Mouse (Mus musculus): ENCODE data around the gene Osbpl8. TPM values are rescaled to one million over a fixed set of nuclear protein-coding genes. Genes with fewer than 3 reads are reported as not detected.
"Not testable (repeated sequence)": the region's sequence is repeated elsewhere in the genome, so short reads cannot be mapped to it uniquely, and the experiment has no call there.

The Osbpl8 gene
- polyA plus RNA-seq, 1 experiment from 2014 or later: 10.5 TPM

DNA sequence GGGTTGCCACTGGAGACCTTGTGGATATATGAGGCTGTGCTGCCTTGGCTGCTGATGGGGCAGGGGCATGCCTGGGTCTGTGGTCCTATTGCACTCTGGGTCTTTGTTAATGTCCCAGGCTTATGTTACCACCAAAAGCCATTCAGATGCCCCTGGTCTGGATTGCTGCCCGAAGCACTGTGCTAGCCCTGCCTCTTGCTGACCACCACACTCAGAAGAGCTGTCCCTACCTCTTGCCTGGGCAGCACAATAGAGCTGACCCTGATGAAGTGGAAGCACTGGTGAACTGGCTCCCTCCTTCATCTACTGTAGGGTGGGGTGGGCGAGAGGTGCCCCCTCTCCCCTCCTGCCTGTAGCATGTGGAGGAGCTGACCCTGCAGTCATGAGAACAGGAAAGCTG lies 31.6 kb downstream of the Osbpl8 start:
- Histone ChIP-seq H3K4me1 (0 out of 2 replicates have a peak, but pooled peaks cover 2% of the 10 kb centered on the region), H3K4me2 (no peak overlapping the region), H3K9ac (no peak overlapping the region), H3K36me3 (no peaks in the 10 kb centered on the region), H3K27ac (no peak overlapping the region), H3K4me3 (no peak overlapping the region), H3K27me3 (no peaks in the 10 kb centered on the region), H3K9me3 (no peaks in the 10 kb centered on the region)
- ATAC-seq (ENCODE audit: borderline replicate concordance, extremely low read depth, low FRiP score, low TSS enrichment): no peak
- WGBS: 84% methylated on average over 2 of the region's 2 CpGs

DNA sequence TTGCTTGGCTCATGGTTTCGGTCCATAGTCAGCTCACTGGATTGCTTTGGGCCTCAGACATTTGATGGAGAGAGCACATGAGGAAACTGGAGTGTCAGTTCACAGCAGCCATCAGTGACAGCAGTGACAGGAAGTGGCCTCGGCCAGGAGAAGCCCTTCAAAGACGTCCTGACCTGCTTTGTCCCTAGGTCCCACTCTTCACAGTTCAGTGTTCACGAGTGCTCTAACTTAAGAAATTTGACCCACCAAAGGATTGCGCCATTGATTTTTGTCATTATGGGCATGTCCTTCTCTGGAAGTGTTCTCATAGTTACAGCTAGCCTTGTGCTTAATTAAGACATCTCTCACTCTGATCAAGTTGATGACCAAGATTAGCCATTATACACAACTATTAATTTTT lies 34.2 kb downstream of the Osbpl8 start:
- H3K9ac ChIP-seq; H3K27me3 ChIP-seq; H3K4me2 ChIP-seq; H3K36me3 ChIP-seq; ATAC-seq (ENCODE audit: borderline replicate concordance, extremely low read depth, low FRiP score, low TSS enrichment); H3K4me3 ChIP-seq; H3K27ac ChIP-seq; H3K9me3 ChIP-seq; H3K4me1 ChIP-seq: not testable (repeated sequence)
- WGBS: 60% methylated on average over 3 of the region's 5 CpGs

- H3K9me3 ChIP-seq: no peaks in the 10 kb centered on the region
- H3K4me3 ChIP-seq: no peak overlapping the region
- no peak overlapping the region for H3K4me2 ChIP-seq
- WGBS: 76% methylated on average over 7 of the region's 7 CpGs
- H3K27me3 ChIP-seq: no peaks in the 10 kb centered on the region
- 0 out of 2 replicates have a peak, but pooled peaks cover 2% of the 10 kb centered on the region for H3K4me1 ChIP-seq
- H3K27ac ChIP-seq: no peak overlapping the region
- no peak overlapping the region for H3K9ac ChIP-seq
- ATAC-seq (ENCODE audit: borderline replicate concordance, extremely low read depth, low FRiP score, low TSS enrichment): no peak
- no peaks in the 10 kb centered on the region; the same call in 1 of the 2 replicates for H3K36me3 ChIP-seq
Observed at GRCm38 (mm10) chr10:111201120-111201519, 36.6 kb downstream of the Osbpl8 start.

DNA sequence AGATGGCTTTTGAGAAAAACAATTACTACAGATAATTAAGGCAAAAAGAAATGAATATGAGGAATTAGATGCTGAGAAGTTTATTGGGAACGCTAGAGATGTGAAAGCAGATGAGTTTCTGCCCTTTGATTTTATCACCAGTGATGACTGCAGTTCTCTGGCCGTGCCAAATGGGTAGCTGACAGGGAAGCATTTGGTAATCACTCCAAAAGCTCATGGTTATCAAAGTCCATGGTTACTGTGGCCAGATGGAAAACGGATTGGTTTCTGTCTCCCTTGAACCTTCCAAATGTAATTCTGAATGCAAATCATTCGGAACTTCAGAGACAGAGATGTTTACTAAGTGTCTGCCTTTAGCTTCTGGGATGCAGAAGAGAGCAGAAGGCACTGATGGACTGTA lies 37.1 kb downstream of the Osbpl8 start:
- H3K27ac ChIP-seq: no peak overlapping the region
- no peaks in the 10 kb centered on the region; the same call in 1 of the 2 replicates for H3K36me3 ChIP-seq
- H3K27me3 ChIP-seq: no peaks in the 10 kb centered on the region
- 64% methylated on average over 4 of the region's 4 CpGs for WGBS
- 0 out of 2 replicates have a peak, but pooled peaks cover 2% of the 10 kb centered on the region for H3K4me1 ChIP-seq
- H3K9me3 ChIP-seq: no peaks in the 10 kb centered on the region
- no peak for ATAC-seq (ENCODE audit: borderline replicate concordance, extremely low read depth, low FRiP score, low TSS enrichment)
- no peak overlapping the region for H3K9ac ChIP-seq
- H3K4me2 ChIP-seq: no peak overlapping the region
- no peak overlapping the region for H3K4me3 ChIP-seq

DNA sequence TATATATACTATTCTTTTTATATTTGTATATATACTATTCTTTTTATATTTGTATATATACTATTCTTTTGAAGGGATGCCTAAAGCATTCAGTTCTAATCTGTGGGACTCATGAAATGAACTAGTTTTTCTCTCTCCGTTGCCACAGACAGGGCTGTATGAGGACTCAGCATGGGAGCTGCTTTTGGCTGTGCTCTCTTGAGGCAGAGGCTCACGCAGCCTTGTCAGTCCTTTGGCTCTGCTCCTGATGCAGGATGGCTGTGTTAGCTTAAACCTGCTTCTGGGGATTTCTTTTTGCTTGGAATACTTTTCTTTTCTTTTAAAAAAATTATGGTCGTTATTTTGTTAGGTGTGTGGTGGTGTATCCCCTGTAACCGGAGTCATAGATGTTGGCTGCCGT lies 39.5 kb downstream of the Osbpl8 start:
- Histone ChIP-seq H3K36me3 (no peaks in the 10 kb centered on the region; the same call in 1 of the 2 replicates), H3K27ac (no peak overlapping the region), H3K9me3 (no peaks in the 10 kb centered on the region), H3K27me3 (no peaks in the 10 kb centered on the region), H3K4me1 (0 out of 2 replicates have a peak, but pooled peaks cover 2% of the 10 kb centered on the region), H3K4me3 (no peak overlapping the region), H3K9ac (no peak overlapping the region), H3K4me2 (no peak overlapping the region)
- no peak for ATAC-seq (ENCODE audit: borderline replicate concordance, extremely low read depth, low FRiP score, low TSS enrichment)
- WGBS: 80% methylated on average over 5 of the region's 5 CpGs

GRCm38 (mm10) chr10:111205421-111205820 lies 40.9 kb downstream of the Osbpl8 start:
- Histone ChIP-seq H3K27ac (no peak overlapping the region), H3K4me1 (0 out of 2 replicates have a peak, but pooled peaks cover 2% of the 10 kb centered on the region), H3K4me2 (no peak overlapping the region), H3K4me3 (no peak overlapping the region), H3K9ac (no peak overlapping the region), H3K27me3 (no peaks in the 10 kb centered on the region), H3K36me3 (no peaks in the 10 kb centered on the region; the same call in 1 of the 2 replicates), H3K9me3 (no peaks in the 10 kb centered on the region)
- 94% methylated on average over 2 of the region's 2 CpGs for WGBS
- ATAC-seq (ENCODE audit: borderline replicate concordance, extremely low read depth, low FRiP score, low TSS enrichment): no peak

GRCm38 (mm10) chr10:111207386-111207785 lies 42.8 kb downstream of the Osbpl8 start:
- H3K4me1 ChIP-seq: no peaks in the 10 kb centered on the region
- no peaks in the 10 kb centered on the region; the same call in 1 of the 2 replicates for H3K36me3 ChIP-seq
- no peak overlapping the region for H3K27ac ChIP-seq
- H3K9me3 ChIP-seq: no peaks in the 10 kb centered on the region
- no peak for ATAC-seq (ENCODE audit: borderline replicate concordance, extremely low read depth, low FRiP score, low TSS enrichment)
- no peak overlapping the region for H3K4me3 ChIP-seq
- WGBS: 73% methylated on average over 9 of the region's 9 CpGs
- no peaks in the 10 kb centered on the region for H3K27me3 ChIP-seq
- H3K9ac ChIP-seq: no peak overlapping the region
- no peak overlapping the region for H3K4me2 ChIP-seq

GRCm38 (mm10) chr10:111214084-111214483 lies 49.5 kb downstream of the Osbpl8 start:
- H3K9me3 ChIP-seq: no peaks in the 10 kb centered on the region
- no peak overlapping the region for H3K9ac ChIP-seq
- H3K27me3 ChIP-seq: no peaks in the 10 kb centered on the region
- H3K36me3 ChIP-seq: no peaks in the 10 kb centered on the region
- H3K4me1 ChIP-seq: 0 out of 2 replicates have a peak, but pooled peaks cover 3% of the 10 kb centered on the region
- 68% methylated on average over 3 of the region's 3 CpGs for WGBS
- H3K4me2 ChIP-seq: no peak overlapping the region
- no peak overlapping the region for H3K27ac ChIP-seq
- H3K4me3 ChIP-seq: no peak overlapping the region
- ATAC-seq (ENCODE audit: borderline replicate concordance, extremely low read depth, low FRiP score, low TSS enrichment): no peak

DNA sequence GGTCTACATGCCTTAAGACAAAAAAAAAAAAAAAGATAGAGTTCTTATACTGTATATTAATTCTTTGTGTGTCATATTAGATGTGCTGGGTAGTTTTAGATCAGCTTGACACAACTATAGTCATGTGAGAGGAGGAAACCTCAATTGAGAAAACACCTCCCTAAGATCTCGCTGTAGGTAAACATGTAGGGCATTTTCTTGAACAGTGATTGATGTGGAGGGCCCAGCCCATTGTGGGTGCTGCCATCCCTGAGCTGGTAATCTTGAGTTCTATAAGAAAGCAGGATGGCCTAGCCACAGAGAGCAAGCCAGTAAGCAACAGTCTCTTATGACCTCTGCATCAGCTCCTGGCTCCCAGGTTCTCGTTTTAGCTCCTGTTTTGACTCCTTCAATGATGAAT lies 50.1 kb downstream of the Osbpl8 start:
- Histone ChIP-seq H3K27ac (no peak overlapping the region), H3K27me3 (no peaks in the 10 kb centered on the region), H3K4me2 (no peak overlapping the region), H3K4me3 (no peak overlapping the region), H3K36me3 (no peaks in the 10 kb centered on the region), H3K9ac (no peak overlapping the region), H3K4me1 (0 out of 2 replicates have a peak, but pooled peaks cover 3% of the 10 kb centered on the region), H3K9me3 (no peaks in the 10 kb centered on the region)
- WGBS: 62% methylated on average over 2 of the region's 2 CpGs
- ATAC-seq (ENCODE audit: borderline replicate concordance, extremely low read depth, low FRiP score, low TSS enrichment): no peak

- WGBS: 65% methylated on average over 3 of the region's 3 CpGs
- no peaks in the 10 kb centered on the region for H3K36me3 ChIP-seq
- H3K27ac ChIP-seq: no peak overlapping the region
- ATAC-seq (ENCODE audit: borderline replicate concordance, extremely low read depth, low FRiP score, low TSS enrichment): no peak
- 0 out of 2 replicates have a peak, but pooled peaks cover 3% of the 10 kb centered on the region for H3K4me1 ChIP-seq
- no peak overlapping the region for H3K4me3 ChIP-seq
- no peaks in the 10 kb centered on the region for H3K9me3 ChIP-seq
- no peak overlapping the region for H3K9ac ChIP-seq
- H3K4me2 ChIP-seq: no peak overlapping the region
- H3K27me3 ChIP-seq: no peaks in the 10 kb centered on the region
Observed at GRCm38 (mm10) chr10:111215572-111215971, 51.0 kb downstream of the Osbpl8 start.

GRCm38 (mm10) chr10:111216111-111216510 lies 51.6 kb downstream of the Osbpl8 start:
- WGBS: 65% methylated on average over 3 of the region's 3 CpGs
- ATAC-seq (ENCODE audit: borderline replicate concordance, extremely low read depth, low FRiP score, low TSS enrichment): no peak
- H3K4me2 ChIP-seq: no peak overlapping the region
- no peaks in the 10 kb centered on the region for H3K27me3 ChIP-seq
- no peak overlapping the region for H3K4me3 ChIP-seq
- H3K27ac ChIP-seq: no peak overlapping the region
- no peaks in the 10 kb centered on the region for H3K9me3 ChIP-seq
- H3K9ac ChIP-seq: no peak overlapping the region
- 0 out of 2 replicates have a peak, but pooled peaks cover 3% of the 10 kb centered on the region for H3K4me1 ChIP-seq
- H3K36me3 ChIP-seq: no peaks in the 10 kb centered on the region

- ATAC-seq (ENCODE audit: borderline replicate concordance, extremely low read depth, low FRiP score, low TSS enrichment): no peak
- no peaks in the 10 kb centered on the region for H3K36me3 ChIP-seq
- H3K27me3 ChIP-seq: no peaks in the 10 kb centered on the region
- H3K4me3 ChIP-seq: no peak overlapping the region
- no peak overlapping the region for H3K27ac ChIP-seq
- no peaks in the 10 kb centered on the region for H3K9me3 ChIP-seq
- peaks cover 4% of the 10 kb centered on the region; the same call in 1 of the 2 replicates for H3K4me1 ChIP-seq
- 61% methylated on average over 6 of the region's 6 CpGs for WGBS
- H3K4me2 ChIP-seq: no peak overlapping the region
- no peak overlapping the region for H3K9ac ChIP-seq
Observed at GRCm38 (mm10) chr10:111222535-111222934, 58.0 kb downstream of the Osbpl8 start.

All from lung, embryonic 15.5 days (tissue).